Comparison of ENCODE assay signal across 8 mouse cellular contexts in the genomic region with DNA sequence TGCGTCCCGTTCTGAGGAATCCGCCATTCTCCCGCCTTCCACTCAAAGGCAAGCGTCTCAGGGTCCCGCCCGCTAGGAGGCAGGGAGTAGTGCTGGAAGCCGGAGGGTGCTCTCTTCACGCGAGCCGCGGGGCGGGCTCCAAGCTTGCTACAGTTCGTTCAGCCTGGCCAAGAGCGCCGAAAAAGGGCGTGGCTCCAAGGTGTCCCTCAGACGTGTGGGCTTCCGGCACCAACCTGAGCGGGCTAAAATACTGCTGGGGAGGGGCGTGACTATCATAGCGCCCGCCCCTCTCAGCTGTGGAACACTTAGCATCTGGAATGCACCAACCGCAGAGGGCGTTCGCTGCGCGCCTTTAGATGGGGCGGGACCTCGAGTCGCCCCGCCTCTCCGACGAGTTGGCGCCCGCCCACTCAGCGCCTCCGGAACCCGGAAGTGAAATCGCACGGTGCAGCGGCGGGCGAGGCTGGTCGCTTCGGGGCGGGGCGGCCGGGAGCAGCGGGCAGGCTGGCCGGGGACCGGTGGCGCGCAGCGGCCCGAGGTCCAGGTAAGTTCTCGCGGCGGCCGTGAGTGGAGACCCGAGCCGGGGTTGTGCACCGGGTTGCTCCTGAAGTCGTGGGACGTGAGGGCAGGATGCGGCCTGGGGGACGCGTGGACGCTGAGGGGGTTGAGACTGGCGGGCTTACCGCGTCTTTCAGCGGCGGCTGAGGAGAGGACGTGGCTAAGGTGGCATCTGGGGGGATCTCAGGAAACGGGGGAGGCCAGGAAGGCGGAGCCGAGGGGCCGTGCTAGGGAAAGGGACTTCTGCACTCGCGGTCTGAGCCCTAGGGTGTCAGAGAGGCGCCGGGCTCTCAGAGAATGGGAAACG. TPM values are rescaled to one million over a fixed set of nuclear protein-coding genes. Genes with fewer than 3 reads are reported as not detected.
DNase-seq lines count a peak whose midpoint lies in the region; ATAC-seq and TF ChIP-seq lines count a peak whose summit lies in the region.

A gene (plus strand): TSS at position 429 of the 865 bp plus-strand sequence.
A gene (minus strand): TSS at position 649 of the 865 bp plus-strand sequence.

- H3K27ac ChIP-seq in MEL (ENCODE audit: control insufficient read depth, low read depth, low read length): peak within 1 kb of the TSS; percentile 95
- no peak within 1 kb of the TSS for H3K27ac ChIP-seq in cerebellum, adult 2 months (ENCODE audit: insufficient read depth, low read length)
- peak within 1 kb of the TSS; percentile 74 for H3K27ac ChIP-seq in forebrain, postnatal 0 days (ENCODE audit: low read depth, low read length)
- peak within 1 kb of the TSS; percentile 89 for H3K27ac ChIP-seq in lung, embryonic 15.5 days

- WGBS in cerebellum, adult 2 months: under 1% methylated on average over 83 of the region's 84 CpGs
- WGBS in forebrain, postnatal 0 days: 2% methylated on average over 84 of the region's 84 CpGs
- WGBS in lung, embryonic 15.5 days: 0% methylated on average over 84 of the region's 84 CpGs

- H3K36me3 ChIP-seq in MEL (ENCODE audit: control insufficient read depth in 1 of 2, insufficient read depth in 2 of 2, low read length in 2 of 2): peaks cover 0 to 21% of the 10 kb centered on the region in 2 experiments; a peak in 3 of 4 replicates
- H3K36me3 ChIP-seq in forebrain, postnatal 0 days (ENCODE audit: insufficient read depth): no peaks in the 10 kb centered on the region
- H3K36me3 ChIP-seq in lung, embryonic 15.5 days: no peaks in the 10 kb centered on the region

- no peak for TF ChIP-seq CTCF in MEL (IDR thresholded peaks at IDR 0.05 in 2 of 3, conservative IDR thresholded peaks at IDR 0.05 in 1 of 3; ENCODE audit: control insufficient read depth in 1 of 3, insufficient read depth in 1 of 3, low read depth in 2 of 3, low read length in 3 of 3, poor library complexity in 1 of 3, severe bottlenecking in 1 of 3)
- peak; percentile 19; the same call in 1 of the 2 replicates for TF ChIP-seq CTCF in cerebellum, adult 2 months (IDR thresholded peaks at IDR 0.05; ENCODE audit: borderline replicate concordance, insufficient read depth, low read depth, low read length)
- TF ChIP-seq CTCF in forebrain, postnatal 0 days (IDR thresholded peaks at IDR 0.05; ENCODE audit: low read depth): peak; percentile 69

- TF ChIP-seq RAD21 in MEL (IDR thresholded peaks at IDR 0.05; ENCODE audit: low read depth, low read length): no peak

- H3K4me1 ChIP-seq in MEL (ENCODE audit: control insufficient read depth in 1 of 2, insufficient read depth in 2 of 2, low read length in 2 of 2): peaks cover 15 to 34% of the 10 kb centered on the region in 2 experiments
- H3K4me1 ChIP-seq in cerebellum, adult 2 months (ENCODE audit: control insufficient read depth, insufficient read depth, low read length): peaks cover 16% of the 10 kb centered on the region
- peaks cover 11% of the 10 kb centered on the region for H3K4me1 ChIP-seq in forebrain, postnatal 0 days (ENCODE audit: insufficient read depth)
- H3K4me1 ChIP-seq in lung, embryonic 15.5 days: peaks cover 16% of the 10 kb centered on the region

- peak; percentile 99 for DNase-seq in MEL (ENCODE audit: low read depth, low spot score)
- peak; percentile 93 to 94 for DNase-seq in cerebellum, adult 2 months
- DNase-seq in forebrain, postnatal 0 days: peak; percentile 98
- DNase-seq in heart, postnatal 4 days: peak; percentile 98
- DNase-seq in layer of hippocampus, adult 8-10 months (ENCODE audit: low spot score in 2 of 2): peak; percentile 95 to 96
- DNase-seq in ovary, adult 18-20 months (ENCODE audit: low spot score): peak; percentile 98
- DNase-seq in thymus, postnatal 0 days (ENCODE audit: low spot score): peak; percentile 100

- peak within 1 kb of the TSS; percentile 83 to 97 for H3K4me3 ChIP-seq in MEL (ENCODE audit: control insufficient read depth in 1 of 2, insufficient read depth in 1 of 2, low read depth in 2 of 2, low read length in 2 of 2)
- H3K4me3 ChIP-seq in cerebellum, adult 2 months (replicated peaks; ENCODE audit: insufficient read depth, low read depth, low read length): peak within 1 kb of the TSS; percentile 67
- peak within 1 kb of the TSS; percentile 67 for H3K4me3 ChIP-seq in forebrain, postnatal 0 days (ENCODE audit: low read depth, low read length)
- peak within 1 kb of the TSS; percentile 71 for H3K4me3 ChIP-seq in lung, embryonic 15.5 days

- H3K27me3 ChIP-seq in MEL (ENCODE audit: control insufficient read depth in 1 of 2, insufficient read depth in 2 of 2, low read length in 2 of 2): no peaks in the 10 kb centered on the region
- no peaks in the 10 kb centered on the region for H3K27me3 ChIP-seq in cerebellum, adult 2 months (ENCODE audit: control insufficient read depth, insufficient read depth, low read length)
- no peaks in the 10 kb centered on the region for H3K27me3 ChIP-seq in forebrain, postnatal 0 days (ENCODE audit: insufficient read depth, low read length)
- no peaks in the 10 kb centered on the region for H3K27me3 ChIP-seq in lung, embryonic 15.5 days

- H3K9me3 ChIP-seq in MEL (replicated peaks; ENCODE audit: insufficient read depth, low read length): no peaks in the 10 kb centered on the region
- no peaks in the 10 kb centered on the region for H3K9me3 ChIP-seq in forebrain, postnatal 0 days (ENCODE audit: low read length)
- H3K9me3 ChIP-seq in lung, embryonic 15.5 days: no peaks in the 10 kb centered on the region

- peak; percentile 55 to 91 for TF ChIP-seq POLR2A in MEL (IDR thresholded peaks at IDR 0.05; ENCODE audit: control insufficient read depth in 1 of 2, insufficient read depth in 1 of 2, low read depth in 1 of 2, low read length in 2 of 2, poor library complexity in 1 of 2)
- peak; percentile 39; the same call in 1 of the 2 replicates for TF ChIP-seq POLR2A in cerebellum, adult 2 months (IDR thresholded peaks at IDR 0.05; ENCODE audit: borderline replicate concordance, insufficient read depth, low read length)

- H3K79me2 ChIP-seq in MEL (ENCODE audit: control insufficient read depth, insufficient read depth, low read length, poor library complexity): peaks cover 53% of the 10 kb centered on the region

- peak within 1 kb of the TSS; percentile 100 for H3K9ac ChIP-seq in MEL (ENCODE audit: control insufficient read depth, low read depth, low read length, poor library complexity, severe bottlenecking)
- H3K9ac ChIP-seq in forebrain, postnatal 0 days: peak within 1 kb of the TSS; percentile 62
- H3K9ac ChIP-seq in lung, embryonic 15.5 days: peak within 1 kb of the TSS; percentile 76

- ATAC-seq in forebrain, postnatal 0 days: peak; percentile 97
- ATAC-seq in lung, embryonic 15.5 days (ENCODE audit: borderline replicate concordance, extremely low read depth, low FRiP score, low TSS enrichment): peak; percentile 97

- peak within 1 kb of the TSS; percentile 78 for H3K4me2 ChIP-seq in forebrain, postnatal 0 days (ENCODE audit: low read depth)
- peak within 1 kb of the TSS; percentile 77 for H3K4me2 ChIP-seq in lung, embryonic 15.5 days

- no peak for TF ChIP-seq EP300 in MEL (IDR thresholded peaks at IDR 0.05; ENCODE audit: low read depth in 1 of 2, low read length in 2 of 2)

TF ChIP-seq in MEL, 35 proteins besides CTCF, POLR2A, EP300 and RAD21 (continues in another document):
- TF ChIP-seq E2F4 (IDR thresholded peaks at IDR 0.05; ENCODE audit: borderline replicate concordance, low read depth, low read length) (peak; percentile 32; the same call in 1 of the 2 replicates), JUND (IDR thresholded peaks at IDR 0.05; ENCODE audit: low read depth, low read length) (no peak), ZC3H11A (IDR thresholded peaks at IDR 0.05; ENCODE audit: low read depth, low read length) (no peak), TBP (IDR thresholded peaks at IDR 0.05; ENCODE audit: low read depth, low read length) (peak; percentile 89), SIN3A (IDR thresholded peaks at IDR 0.05; ENCODE audit: low read length) (no peak; the same call in none of the 2 replicates), TAL1 (IDR thresholded peaks at IDR 0.05; ENCODE audit: low read length) (no peak), GATA1 (IDR thresholded peaks at IDR 0.05; ENCODE audit: low read depth, low read length) (no peak), MAFK (IDR thresholded peaks at IDR 0.05; ENCODE audit: borderline replicate concordance, low read depth, low read length) (no peak), KAT2A (conservative IDR thresholded peaks at IDR 0.05; ENCODE audit: low read depth, low read length) (no peak; the same call in 1 of the 2 replicates), NELFE (IDR thresholded peaks at IDR 0.05; ENCODE audit: low read depth, low read length) (peak; percentile 62), BHLHE40 (IDR thresholded peaks at IDR 0.05; ENCODE audit: borderline replicate concordance, low read depth, low read length) (no peak), ZKSCAN1 (IDR thresholded peaks at IDR 0.05; ENCODE audit: low read depth, low read length) (no peak), MXI1 (IDR thresholded peaks at IDR 0.05; ENCODE audit: low read depth, low read length) (peak; percentile 14)

RNA-seq across cellular contexts. Expression of the first gene that starts in this region (rescaled TPM):
- 35.8 and 36.5 TPM in 2 replicates for total RNA-seq in MEL (2012; rRNA removed)
- 10 to 100 TPM; 52.3 to 54.8 TPM for polyA plus RNA-seq in MEL (2012; ENCODE audit: insufficient read depth in 1 of 2, insufficient read length in 2 of 2, low read depth in 1 of 2, low replicate concordance in 2 of 2, missing spikeins in 1 of 2)
- 27.5 and 28.9 TPM in 2 replicates for polyA plus RNA-seq in cerebellum, adult 2 months (2012; rRNA removed)
- total RNA-seq in forebrain, postnatal 0 days (2014; rRNA removed): 31.4 and 35.2 TPM in 2 replicates
- polyA plus RNA-seq in forebrain, postnatal 0 days (2015; fragmentation: Nextera tagmentation; extraction: Ambion mirVana): 5.7 and 6.5 TPM in 2 replicates
- total RNA-seq in heart, postnatal 4 days (2021): 10 to 100 TPM; 47.8 to 51.5 TPM
- 10 to 100 TPM; 32.0 to 43.6 (median 36.9) TPM for total RNA-seq in layer of hippocampus, adult 8-10 months (2022)
- polyA plus RNA-seq in lung, embryonic 15.5 days (2015; fragmentation: Nextera tagmentation; extraction: Ambion mirVana): 18.5 TPM in 2 replicates
- polyA plus RNA-seq in thymus, postnatal 0 days (2015; fragmentation: Nextera tagmentation; extraction: Ambion mirVana): 16.4 and 18.7 TPM in 2 replicates

RNA-seq across cellular contexts. Expression of the second gene that starts in this region (rescaled TPM):
- total RNA-seq in MEL (2012; rRNA removed): 55.6 and 60.4 TPM in 2 replicates
- 10 to 100 TPM in 1 of 2 experiments, not detected in 1; 69.2 TPM for polyA plus RNA-seq in MEL (2012; ENCODE audit: insufficient read depth in 1 of 2, insufficient read length in 2 of 2, low read depth in 1 of 2, low replicate concordance in 2 of 2, missing spikeins in 1 of 2)
- 15.4 and 17.6 TPM in 2 replicates for polyA plus RNA-seq in cerebellum, adult 2 months (2012; rRNA removed)
- total RNA-seq in forebrain, postnatal 0 days (2014; rRNA removed): 36.4 and 38.9 TPM in 2 replicates
- polyA plus RNA-seq in forebrain, postnatal 0 days (2015; fragmentation: Nextera tagmentation; extraction: Ambion mirVana): 34.0 and 40.7 TPM in 2 replicates
- total RNA-seq in heart, postnatal 4 days (2021): 10 to 100 TPM; 81.3 to 82.0 TPM
- 10 to 100 TPM in 2 of 4 experiments, 1 to 10 TPM in 2; 9.2 to 13.0 (median 10.4) TPM for total RNA-seq in layer of hippocampus, adult 8-10 months (2022)
- 57.7 and 68.7 TPM in 2 replicates for polyA plus RNA-seq in lung, embryonic 15.5 days (2015; fragmentation: Nextera tagmentation; extraction: Ambion mirVana)
- polyA plus RNA-seq in thymus, postnatal 0 days (2015; fragmentation: Nextera tagmentation; extraction: Ambion mirVana): 39.3 and 48.6 TPM in 2 replicates

Comparison
In these comparisons a context has a peak if more than half of its experiments do, and no peak if none do; other contexts are left out.
1. CTCF ChIP-seq: peak in cerebellum, adult 2 months (single experiment) and forebrain, postnatal 0 days (single experiment); none in MEL (0 of 3).
2. Peak in every context shown above with its lines, with median percentiles within 50 percentile points of each other: DNase-seq, H3K4me3 ChIP-seq and H3K9ac ChIP-seq.